Mouse (Mus musculus) heart, adult 18-20 months (tissue): ENCODE data around the gene Vmn1r168. TPM values are rescaled to one million over a fixed set of nuclear protein-coding genes. Genes with fewer than 3 reads are reported as not detected.
"Not testable (repeated sequence)": the region's sequence is repeated elsewhere in the genome, so short reads cannot be mapped to it uniquely, and the experiment has no call there.

Source experiments
- DNase-seq, 2 experiments: peaks; one replicate each; pipeline ENCODE4 v3.0.0; 2021 to 2022; ENCODE audit warnings: mixed read lengths in 1 of 2
- long read RNA-seq, 2 experiments: library from polyadenylated mRNA; stranded (forward); transcript quantifications; one replicate each; pipeline ENCODE4 v2.0.0; 2021
- total RNA-seq, 2 experiments: library from RNA; stranded (reverse); gene quantifications; 2 replicates each; pipeline ENCODE4 v1.2.3; 2021

Gene Vmn1r168
- not detected for total RNA-seq
- long read RNA-seq, experiment 1 = 0 reads
- long read RNA-seq, experiment 2 = 0 reads

DNA sequence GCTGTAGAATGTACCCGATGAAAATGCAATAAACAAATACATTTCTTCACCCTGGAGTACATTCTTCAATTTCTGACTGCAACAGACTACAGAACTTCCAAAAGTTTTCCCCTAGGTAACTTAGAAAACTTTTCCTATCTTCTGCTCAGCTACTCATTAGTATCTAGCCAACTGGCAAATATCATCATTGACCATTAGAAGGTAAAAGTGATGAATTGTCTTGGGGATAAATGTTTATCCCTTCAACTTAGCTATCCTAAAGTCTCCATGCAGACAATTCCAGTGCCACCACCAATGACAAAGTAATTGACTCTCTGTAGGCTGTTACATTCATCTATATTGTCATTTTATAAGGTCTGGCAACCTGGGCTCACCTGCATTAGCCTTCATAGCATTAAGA, at the start of gene Vmn1r168:
TSS of gene Vmn1r168 (plus strand) at position 301 of the 400 bp plus-strand sequence.
- not testable (repeated sequence) for DNase-seq

DNA sequence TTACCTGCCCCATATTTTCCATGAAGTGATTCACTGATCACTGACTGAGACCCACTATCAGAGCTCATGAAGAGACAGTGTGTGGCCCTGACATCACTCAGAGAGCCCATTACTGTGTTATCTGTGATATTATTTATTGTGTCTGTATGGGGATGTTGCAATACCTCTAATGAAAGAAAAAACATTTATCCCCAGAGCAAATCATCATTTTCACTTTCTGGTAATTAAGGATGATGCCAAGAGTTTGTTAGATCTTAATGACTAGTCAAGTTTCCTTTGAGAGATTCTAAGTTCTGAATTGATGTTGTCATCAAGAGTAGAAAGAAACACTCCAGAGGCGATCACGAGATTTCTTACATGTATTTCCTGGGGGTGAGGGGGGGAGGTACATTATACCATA, 32.4 kb upstream of the Vmn1r168 start, which contains the start of gene Vmn1r167:
TSS of gene Vmn1r167 (minus strand) at position 101 of the 400 bp plus-strand sequence.
- not testable (repeated sequence) for DNase-seq

DNA sequence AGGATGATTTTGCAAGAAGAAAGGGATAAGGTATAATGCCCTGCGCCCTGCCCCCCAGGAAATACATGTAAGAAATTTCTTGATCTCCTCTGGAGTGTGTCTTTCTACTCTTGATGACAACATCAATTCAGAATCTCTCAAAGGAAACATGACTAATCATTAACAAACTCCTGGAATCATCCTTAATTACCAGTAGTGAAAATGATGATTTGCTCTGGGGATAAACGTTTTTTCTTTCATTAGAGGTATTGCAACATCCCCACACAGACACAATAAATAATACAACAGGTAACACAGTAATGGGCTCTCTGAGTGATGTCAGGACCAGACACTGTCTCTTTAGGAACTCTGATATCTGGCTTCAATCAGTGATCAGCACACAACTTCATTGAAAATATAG, 35.7 kb downstream of the Vmn1r168 start, which contains the start of gene Vmn1r169:
TSS of gene Vmn1r169 (plus strand) at position 301 of the 400 bp plus-strand sequence.
- DNase-seq = not testable (repeated sequence)

Other genes with a start within 250 kb of the Vmn1r168 start
- not detected for gene Nlrp4e, start 238.5 kb upstream of the Vmn1r168 start, total RNA-seq
- not detected for gene Nlrp5, start 153.8 kb upstream of the Vmn1r168 start, total RNA-seq
- not detected for gene Vmn1r167, start 32.5 kb upstream of the Vmn1r168 start, total RNA-seq
- gene Vmn1r169, start 35.8 kb downstream of the Vmn1r168 start, total RNA-seq = not detected
- not detected for gene Vmn1r170, start 66.4 kb downstream of the Vmn1r168 start, total RNA-seq
- gene Vmn1r171, start 91.0 kb downstream of the Vmn1r168 start, total RNA-seq = not detected
- not detected for gene Vmn1r172, start 118.6 kb downstream of the Vmn1r168 start, total RNA-seq
- not detected for gene Vmn1r173, start 161.0 kb downstream of the Vmn1r168 start, total RNA-seq
- not detected for gene Vmn1r174, start 212.5 kb downstream of the Vmn1r168 start, total RNA-seq